Mouse (Mus musculus) large intestine, adult 2 months (tissue): ENCODE data around the gene Smpd4. TPM values are rescaled to one million over a fixed set of nuclear protein-coding genes. Genes with fewer than 3 reads are reported as not detected.
"Not testable (repeated sequence)": the region's sequence is repeated elsewhere in the genome, so short reads cannot be mapped to it uniquely, and the experiment has no call there.

Experiments used
- DNase-seq: peaks from one replicate; pipeline ENCODE4 v3.0.0-alpha.2; 2012; ENCODE audit warnings: low read depth, low spot score
- WGBS: fragments of 180-500 bp; shearing (Covaris S2); methylation state at CpG from one replicate; pipeline ENCODE4 v1.1.7; 2018; 5-methylcytosine and 5-hydroxymethylcytosine counted together
- polyA plus RNA-seq: library from polyadenylated mRNA; depleted of rRNA; stranded (reverse); fragments of >200 nt; gene quantifications from 2 replicates; pipeline ENCODE4 v1.2.3, GENCODE M21; 2012; rRNA removed

The Smpd4 gene
- 33.0 and 47.3 TPM in 2 replicates for polyA plus RNA-seq

DNA sequence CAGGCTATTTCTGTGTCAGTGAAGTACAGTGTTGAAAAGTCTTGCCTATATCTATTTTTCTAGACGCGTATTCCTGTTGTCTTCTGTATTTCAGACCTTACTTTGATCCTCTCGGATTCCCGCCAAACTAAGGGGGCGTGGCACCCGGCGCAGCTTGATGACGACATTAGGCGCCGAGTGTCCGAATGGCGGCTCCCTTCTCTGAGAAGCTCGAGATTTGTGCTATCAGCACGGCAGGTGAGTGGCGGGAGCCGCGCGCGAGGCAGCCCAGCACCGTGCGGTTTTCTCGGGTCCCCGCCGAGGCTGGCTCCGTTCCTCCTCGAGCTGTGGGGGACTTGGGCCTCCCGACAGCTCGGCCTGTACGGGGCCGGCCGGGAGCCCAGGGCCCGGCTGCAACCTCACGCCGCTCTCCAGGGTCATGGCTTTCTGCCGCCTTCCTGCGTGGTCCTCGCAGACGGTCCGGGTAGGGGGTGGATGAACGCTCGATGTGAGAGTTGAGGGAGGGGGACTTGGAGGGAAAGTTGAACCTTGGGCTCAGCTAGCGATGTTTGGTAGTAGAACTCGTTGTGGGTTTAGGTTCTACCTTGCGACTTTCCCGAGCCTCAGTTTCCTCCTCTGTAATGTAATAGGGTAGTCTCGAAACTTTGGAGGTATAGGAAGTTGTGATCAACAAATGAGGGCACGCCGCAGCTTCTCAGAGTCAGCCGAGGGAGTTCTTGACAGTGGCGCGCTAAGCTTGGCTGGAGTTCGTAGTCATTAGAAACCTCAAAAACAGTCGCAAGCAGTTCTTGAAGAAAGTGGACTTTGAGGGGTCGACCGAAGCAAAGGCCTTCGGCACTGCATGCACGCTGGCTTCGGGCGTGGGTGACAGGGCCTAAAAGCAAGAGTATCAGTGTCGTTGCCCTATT lies at the start of gene Smpd4:
Smpd4 (plus strand) TSS at position 157 of the 908 bp plus-strand sequence.
- WGBS: under 1% methylated on average over 60 of the region's 60 CpGs
- DNase-seq: peak; percentile 43

DNA sequence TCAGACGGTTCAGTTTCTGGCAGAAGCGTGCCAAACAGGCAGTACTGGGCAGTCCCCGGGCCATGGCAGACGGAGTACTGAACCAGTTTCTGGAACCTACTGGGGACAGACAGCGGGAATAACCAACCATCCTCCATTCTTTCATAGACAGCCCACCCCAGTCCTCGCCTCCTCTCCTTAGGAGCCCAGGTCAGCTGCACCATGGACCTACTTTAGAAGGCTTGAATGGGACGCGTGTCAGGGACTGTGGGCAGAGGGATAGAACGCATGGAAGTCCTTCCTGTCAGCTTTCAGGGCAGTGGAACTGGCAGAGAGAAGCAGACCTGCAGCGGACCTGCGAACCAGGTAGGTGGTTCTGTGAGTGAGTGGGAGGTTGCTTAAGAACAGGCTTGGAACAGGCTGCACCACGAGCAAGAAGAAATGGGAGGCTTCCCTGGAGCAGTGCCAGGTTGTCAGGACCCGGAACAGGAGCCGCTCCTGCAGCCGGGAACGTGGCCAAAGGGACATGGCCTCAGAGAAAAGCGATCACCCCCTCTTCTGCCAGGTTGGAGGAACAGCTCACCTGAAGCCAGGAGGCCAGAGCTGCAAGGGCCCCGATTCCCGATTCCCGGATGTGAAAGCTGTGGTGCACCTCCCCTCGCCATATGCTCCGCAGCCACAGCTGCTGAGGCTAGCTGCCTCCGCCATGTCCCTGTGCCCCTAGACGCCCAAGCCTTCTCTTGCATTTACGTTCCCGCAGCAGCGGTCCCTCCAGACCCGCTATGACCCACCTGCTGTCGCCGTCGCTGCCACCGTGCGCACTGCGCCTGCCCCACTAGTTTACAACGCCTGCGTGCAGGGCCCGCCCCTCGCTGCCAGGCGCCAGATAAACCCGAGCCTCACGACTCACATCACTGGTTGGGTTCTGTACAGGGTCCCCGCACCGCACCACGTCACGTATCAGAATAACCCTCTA lies 43.0 kb upstream of the Smpd4 start:
- 13% methylated on average over 45 of the region's 45 CpGs for WGBS
- DNase-seq: peak; percentile 66

DNA sequence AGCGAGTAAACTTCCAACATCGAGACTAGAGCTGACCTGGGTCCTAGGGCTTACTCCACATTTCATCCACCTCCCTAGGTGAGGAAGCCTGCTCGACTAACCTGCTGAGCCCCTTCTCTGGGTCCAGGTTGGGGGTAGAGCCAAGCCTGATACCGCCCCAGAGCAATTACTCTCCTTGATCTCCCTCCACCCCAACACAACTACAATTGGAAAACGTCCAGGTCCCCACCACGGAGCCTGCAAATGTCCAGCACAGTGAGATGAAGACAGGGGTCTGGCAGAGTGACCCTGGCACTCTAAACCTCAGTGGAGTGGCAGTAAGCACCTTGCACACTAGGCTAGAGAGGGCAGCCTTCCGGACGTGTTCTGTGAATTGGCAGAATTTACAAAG lies 42.3 kb upstream of the Smpd4 start:
- no peak for DNase-seq
- 14% methylated on average over 8 of the region's 8 CpGs for WGBS

DNA sequence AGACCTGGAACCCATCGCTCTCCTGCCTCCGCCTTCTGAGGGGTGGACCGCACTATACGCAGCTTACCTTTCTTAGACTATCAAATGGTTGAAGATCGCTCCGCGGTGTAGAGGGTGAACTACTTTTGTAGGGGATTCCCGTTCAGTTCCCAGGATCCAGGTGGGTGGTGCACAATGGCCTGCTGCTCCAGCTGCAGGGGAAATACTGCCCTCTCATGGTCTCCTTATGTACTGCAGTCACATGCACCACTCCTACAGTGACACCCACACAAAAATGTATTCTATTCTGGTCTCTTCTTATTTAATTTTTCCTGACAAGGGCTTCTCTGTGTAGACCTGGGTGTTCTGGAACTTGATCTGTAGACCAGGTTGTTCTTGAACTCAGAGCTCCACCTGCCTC lies 36.1 kb upstream of the Smpd4 start, which contains the start of gene Slc7a4:
Slc7a4 (minus strand) TSS at position 151 of the 400 bp plus-strand sequence.
- WGBS: 33% methylated on average over 8 of the region's 8 CpGs
- DNase-seq: no peak

DNA sequence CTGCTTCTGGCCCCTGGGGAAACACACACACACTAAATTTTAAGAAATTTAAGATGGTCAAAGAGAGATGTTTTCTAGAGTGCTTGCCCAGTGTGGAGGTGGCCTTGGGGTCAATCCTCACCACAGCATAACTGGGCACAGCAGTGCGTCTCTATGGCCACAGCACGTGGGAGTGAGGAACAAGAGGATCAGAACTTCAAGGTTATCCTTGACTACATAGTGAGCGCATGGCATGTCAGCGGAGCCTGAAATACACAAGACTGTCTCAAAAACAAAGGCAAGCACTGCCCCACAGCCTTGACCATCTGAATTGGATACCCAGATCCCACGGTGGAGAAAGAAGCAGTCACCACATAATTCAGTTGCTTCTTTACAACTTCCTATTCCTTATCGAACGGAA lies 34.6 kb upstream of the Smpd4 start:
- DNase-seq: no peak
- WGBS: 88% methylated on average over 7 of the region's 7 CpGs

DNA sequence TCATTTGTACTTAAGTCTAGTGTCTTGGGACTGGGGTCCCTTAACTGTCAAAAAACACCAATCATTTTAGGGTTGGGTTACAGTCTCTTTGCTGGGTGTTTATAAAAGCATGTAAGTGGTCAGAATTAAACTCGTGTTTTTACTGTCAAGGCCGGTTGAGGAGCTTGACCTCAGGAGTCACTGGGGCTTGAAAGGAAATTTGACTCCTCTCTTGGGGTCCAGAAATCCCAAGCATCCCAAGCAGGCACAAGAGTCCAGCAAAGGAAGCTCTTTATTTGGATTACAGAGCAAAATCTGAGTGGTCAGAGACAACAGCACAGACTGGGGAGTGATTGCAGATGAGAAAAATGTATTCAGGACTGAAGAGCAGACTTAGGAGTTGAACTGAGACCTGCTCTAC lies 28.4 kb upstream of the Smpd4 start:
- no peak for DNase-seq
- 30% methylated on average over 2 of the region's 2 CpGs for WGBS

DNA sequence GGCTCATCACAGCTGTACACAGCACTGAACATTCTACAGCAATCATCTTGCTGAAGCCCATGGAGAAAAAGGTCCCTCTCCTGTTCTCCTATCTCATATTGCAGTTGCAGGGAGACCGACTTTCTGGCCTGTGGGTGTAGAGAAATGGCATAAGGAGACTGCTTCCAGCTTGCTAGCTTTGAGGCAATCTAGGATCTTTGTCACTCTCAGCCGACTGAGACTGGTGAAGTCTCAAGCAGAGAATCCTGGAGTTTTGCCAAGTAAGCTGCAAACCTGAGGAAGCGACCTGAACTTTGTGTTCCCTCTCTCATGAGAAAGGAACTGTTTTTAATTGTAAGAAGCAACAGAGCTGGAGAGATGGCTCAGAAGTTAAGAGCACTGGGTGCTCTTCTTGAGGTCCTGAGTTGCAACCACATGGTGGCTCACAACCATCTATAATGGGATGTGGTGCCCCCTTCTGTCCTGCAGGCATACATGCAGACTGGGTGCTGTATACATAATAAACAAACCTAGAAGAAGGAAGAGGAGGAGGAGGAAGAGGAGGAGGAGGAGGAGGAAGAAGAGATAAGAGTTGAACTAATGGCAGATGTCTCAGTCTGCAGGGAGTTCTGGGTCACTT lies 18.1 kb upstream of the Smpd4 start:
- 45% methylated on average over 3 of the region's 3 CpGs for WGBS
- no peak for DNase-seq

DNA sequence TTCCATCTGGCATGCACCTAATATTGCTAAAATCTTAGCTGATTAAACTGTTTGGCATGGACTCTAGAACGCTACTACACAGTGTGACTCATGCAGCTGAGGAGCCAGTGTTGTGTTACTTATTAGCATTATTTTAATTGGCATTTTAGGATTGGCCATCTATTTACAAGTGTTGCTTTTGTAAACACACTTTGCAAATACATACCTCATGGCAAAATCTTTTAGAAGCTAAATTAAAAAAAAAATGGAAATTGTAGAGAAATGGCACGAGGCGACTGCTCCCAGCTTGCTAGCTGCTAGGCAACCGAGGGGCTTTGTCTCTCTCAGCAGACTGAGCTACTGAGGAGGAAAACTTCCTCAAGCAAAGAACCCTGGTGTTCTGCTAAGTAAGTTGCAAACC lies 14.2 kb upstream of the Smpd4 start:
- 60% methylated on average over 4 of the region's 4 CpGs for WGBS
- DNase-seq: no peak

DNA sequence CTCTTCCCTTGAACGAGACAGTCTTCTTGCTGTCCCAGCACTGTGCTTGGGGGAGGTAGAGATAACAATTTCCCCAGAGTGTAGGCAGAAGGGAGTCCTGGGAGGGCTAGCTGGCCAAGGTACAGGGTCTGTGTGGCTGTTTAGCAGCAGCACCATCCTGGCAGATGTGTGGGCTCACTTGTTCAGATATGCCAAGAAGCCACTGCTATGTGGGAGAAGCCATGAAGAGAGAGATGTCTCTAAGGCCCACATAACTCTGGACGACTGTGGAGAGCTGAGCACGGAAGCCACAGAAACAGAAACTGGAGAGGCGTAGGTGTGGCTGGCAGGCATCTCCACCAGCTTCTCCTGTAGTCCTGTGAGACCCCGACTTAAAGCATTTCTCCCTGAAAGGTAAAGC lies 13.5 kb upstream of the Smpd4 start:
- no peak for DNase-seq
- 73% methylated on average over 5 of the region's 5 CpGs for WGBS

DNA sequence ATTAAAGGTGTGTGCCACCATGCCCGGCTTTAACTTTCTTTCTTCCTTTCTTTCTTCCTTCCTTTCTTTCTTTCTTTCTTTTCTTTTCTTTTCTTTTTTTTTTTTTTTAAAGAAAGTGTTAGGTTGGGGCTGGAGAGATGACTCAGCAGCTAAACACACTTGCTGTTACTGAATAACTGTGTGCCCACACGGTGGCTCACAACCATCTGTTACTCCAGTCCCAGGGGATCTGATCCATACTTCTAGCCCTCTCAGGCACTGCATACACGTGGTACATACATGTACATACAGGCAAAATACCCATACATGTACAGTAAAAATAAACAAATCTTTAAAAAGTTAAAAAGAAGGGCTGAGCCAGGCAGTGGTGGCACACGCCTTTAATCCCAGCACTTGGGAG lies 7.8 kb upstream of the Smpd4 start:
- 41% methylated on average over 4 of the region's 4 CpGs for WGBS
- DNase-seq: no peak

DNA sequence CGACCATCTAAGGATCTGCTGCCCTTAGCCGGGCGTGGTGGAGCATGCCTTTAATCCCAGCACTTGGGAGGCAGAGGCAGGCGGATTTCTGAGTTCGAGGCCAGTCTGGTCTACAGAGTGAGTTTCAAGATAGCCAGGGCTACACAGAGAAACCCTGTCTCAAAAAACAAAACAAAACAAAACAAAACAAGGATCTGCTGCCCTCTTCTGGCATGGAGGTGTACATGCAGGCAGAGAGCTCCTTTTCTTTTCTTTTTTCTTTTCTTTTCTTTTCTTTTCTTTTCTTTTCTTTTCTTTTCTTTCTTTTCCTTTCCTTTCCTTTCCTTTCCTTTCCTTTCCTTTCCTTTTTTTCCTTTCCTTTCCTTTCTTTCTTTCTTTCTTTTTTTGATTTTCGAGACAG lies 4.4 kb upstream of the Smpd4 start:
- WGBS: 92% methylated on average over 6 of the region's 6 CpGs
- DNase-seq: not testable (repeated sequence)

DNA sequence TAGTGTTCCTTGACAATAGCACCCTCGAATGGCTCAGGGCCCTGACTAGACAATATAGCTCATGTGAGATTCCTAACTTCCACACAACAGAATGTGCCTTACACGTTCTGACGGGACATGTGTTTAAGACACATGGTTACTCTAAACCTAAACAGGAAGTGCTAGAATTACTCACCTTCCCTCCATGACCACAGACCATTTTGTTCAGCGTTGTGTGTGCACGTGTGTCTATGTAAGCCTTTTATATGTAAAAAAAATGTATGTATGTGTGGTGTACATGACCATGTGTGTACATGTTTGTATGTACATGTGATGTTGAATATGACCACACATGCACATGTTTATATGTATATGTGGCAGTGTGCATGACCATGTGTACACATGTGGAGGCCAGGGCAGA lies 2.9 kb upstream of the Smpd4 start:
- DNase-seq: no peak
- 71% methylated on average over 5 of the region's 5 CpGs for WGBS

DNA sequence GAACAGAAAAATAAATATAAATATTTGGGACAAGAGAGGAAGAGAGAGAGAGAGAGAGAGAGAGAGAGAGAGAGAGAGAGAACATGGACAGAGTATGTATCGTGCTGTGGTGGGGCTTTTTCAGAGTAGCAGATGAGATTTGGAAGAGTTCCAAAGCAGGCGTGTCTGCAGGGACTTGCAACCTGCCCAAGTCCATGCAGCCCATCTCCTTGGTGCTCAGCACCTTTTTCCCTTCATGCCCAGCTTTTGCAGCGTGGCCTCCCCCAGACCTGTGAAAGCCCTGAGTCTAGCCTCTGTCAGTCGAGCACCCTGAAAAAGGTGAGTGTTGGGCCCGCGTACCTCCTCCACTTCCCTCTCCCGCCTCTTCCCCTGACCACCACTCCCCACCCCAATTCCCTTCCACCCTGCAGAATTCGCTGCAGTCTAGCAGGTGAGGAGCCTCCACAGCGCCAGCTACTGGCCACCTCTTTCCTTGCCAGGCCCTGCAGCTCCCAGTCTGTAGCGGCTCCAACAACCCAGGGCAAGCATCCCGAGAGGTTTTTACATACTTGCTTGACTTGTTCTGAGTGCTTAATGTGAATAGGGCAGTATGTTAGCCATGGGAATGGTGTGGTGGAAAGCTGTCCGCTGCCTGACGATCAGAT lies 1.1 kb upstream of the Smpd4 start:
- WGBS: 12% methylated on average over 13 of the region's 13 CpGs
- no peak for DNase-seq

DNA sequence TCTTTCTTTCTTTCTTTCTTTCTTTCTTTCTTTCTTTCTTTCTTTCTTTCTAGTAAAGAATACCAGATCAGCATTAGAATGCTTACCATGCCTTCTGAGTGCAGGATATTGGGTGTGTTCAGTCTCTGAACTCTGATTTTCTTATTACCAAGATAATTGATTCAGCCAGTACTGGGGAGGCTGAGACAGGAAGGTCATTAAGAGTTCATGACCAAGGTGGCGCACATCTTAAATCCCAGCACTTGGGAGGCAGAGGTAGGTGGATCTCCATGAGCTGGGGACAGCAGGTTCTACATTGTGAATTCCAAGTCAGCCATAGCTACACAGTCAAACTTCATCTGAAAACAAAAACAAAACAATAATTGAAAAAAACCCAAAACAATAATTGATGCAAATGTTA lies 2.8 kb downstream of the Smpd4 start:
- DNase-seq: no peak
- 90% methylated on average over 1 of the region's 1 CpGs for WGBS

DNA sequence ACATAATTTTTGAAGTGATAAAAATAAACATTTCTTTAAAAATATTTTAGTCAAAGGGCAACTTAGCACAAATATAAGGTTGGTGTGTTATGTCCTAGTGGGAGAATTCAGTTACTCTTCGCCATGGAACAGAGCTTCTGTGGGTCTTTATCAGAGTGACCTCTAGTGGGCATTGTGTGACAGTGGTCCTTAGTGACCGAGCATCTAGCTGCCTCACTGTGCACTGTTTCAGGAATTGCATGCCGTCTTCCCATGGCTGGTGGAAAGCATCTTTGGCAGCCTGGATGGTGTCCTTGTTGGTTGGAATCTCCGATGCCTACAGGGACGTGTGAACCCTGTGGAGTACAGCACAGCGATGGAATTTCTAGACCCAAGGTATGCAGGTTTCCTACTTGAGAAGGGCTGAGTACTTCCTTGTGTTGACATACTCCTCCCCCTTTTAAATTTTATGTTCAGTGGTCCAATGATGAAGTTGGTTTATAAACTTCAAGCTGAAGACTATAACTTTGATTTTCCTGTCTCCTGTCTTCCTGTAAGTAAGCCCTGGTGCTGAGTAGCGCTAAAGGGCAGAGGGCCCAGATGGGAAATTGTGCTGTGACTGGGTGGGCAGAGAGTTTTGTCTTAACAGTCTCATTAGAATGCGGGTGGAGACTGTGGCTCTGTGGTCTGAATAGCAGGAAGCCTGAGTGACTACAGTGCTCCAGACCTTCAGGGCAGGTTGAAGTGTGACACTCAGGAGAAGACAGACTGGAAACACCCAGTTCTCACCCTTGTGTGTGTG lies 6.5 kb downstream of the Smpd4 start:
- DNase-seq: no peak
- 65% methylated on average over 8 of the region's 8 CpGs for WGBS

DNA sequence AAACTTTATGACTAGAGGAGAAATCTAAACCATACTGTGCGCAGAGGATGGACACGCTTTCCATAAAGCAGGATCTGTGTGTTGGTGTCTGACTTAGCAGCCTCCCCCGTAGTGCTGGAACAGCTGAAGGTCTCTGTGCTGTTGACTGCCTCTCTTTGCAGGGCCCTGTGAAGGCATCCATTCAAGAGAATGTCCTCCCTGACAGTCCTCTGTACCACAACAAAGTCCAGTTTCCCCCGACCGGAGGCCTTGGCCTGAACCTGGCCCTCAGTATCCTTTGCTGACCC lies 7.1 kb downstream of the Smpd4 start:
- DNase-seq: no peak
- 98% methylated on average over 5 of the region's 5 CpGs for WGBS

DNA sequence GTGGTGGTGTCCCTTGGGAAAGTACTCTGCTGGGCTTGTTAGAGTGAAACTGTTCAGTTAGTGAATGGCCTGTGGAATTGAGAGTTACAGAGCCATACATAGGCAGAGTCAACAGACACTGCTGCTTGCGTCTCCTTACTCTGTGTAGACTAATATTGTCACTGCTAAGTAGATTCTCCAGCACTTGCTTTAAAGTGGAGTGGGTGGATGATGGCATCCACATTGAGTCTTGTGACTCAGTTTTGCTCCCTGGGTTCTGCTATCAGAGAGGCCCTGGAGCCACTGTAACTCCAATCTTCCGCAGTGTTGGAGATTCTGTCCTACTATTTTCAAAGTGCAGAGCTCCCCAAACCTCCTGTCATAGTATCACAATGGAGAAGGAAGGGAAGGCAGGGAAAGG lies 13.4 kb downstream of the Smpd4 start:
- DNase-seq: no peak
- 98% methylated on average over 2 of the region's 2 CpGs for WGBS

DNA sequence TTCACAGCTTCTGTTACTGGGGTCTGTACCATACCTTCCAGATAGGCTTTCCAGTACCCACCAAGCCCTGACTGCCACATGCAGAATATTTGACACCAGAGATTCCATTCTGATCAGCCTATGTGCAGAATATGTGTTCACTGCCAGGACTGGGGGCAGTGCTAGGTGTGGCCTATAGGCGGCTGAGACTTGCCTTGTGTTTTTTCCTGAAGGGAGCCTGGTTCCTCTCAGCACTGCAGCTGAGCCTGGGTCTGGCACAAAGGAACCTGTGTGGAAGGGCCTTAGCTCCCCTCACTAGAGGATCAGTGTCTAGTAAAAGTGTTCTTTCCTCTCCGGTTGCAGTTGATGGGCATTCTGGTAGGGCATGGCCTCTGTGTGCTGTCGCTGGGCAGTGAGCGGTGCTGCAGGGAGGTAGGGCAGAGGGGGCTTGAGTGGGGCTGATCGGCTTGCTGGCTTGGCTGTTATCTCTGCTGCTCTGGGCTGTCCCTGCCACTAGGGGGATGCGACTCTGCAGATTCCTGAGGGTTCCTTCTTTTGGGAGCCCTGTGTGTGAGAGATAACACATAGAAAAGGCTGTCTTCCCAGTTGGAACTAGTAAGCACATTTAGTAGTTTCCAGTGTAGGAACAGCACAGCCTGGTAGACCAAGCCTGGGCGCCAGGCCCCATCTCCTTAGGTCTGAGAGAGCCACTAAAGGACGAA lies 14.5 kb downstream of the Smpd4 start:
- DNase-seq: no peak
- 77% methylated on average over 8 of the region's 8 CpGs for WGBS
